Mouse (Mus musculus) ES-Bruce4 (cell line): ENCODE measurements around the gene Clock.

Source experiments
- CTCF ChIP-seq: IDR thresholded peaks from one replicate; pipeline ENCODE4 v1.8.1; 2011; ENCODE audit warnings: low read depth, low read length
- EP300 ChIP-seq: IDR thresholded peaks from 2 replicates; pipeline ENCODE4 v1.6.1; 2011; ENCODE audit warnings: low read depth, low read length; ENCODE audit not compliant: insufficient read depth
- POLR2A ChIP-seq: IDR thresholded peaks from one replicate; pipeline ENCODE4 v1.8.1; 2011; ENCODE audit warnings: low read length; ENCODE audit not compliant: insufficient read depth

DNA sequence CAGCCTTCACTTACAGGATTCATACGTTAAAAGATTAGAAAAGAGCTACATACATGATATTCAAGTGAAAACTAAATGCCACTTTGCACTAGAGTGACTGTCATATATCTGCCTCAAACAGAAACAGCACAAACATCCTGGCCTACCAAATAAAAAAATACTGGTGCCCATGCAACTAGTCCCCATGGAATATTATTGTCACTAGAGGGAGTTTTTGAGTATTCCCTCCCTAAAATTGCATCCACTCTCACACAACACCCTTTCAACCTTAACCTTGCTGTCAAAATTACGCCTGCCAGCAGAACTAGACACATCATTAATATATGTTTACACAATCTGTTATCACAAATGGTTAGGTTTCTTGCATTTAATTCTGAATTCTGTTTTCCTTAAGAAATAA, 2.6 kb downstream of the Clock start:
- TF ChIP-seq CTCF (no peak), EP300 (no peak), POLR2A (no peak)
